Mouse (Mus musculus): ENCODE results near the gene 1810009A15Rik. TPM values are rescaled to one million over a fixed set of nuclear protein-coding genes. Genes with fewer than 3 reads are reported as not detected.
A peak's percentile ranks its signal among the peaks of the same experiment; 100 is the strongest.

Gene 1810009A15Rik
- polyA plus RNA-seq, 1 experiment = 6.6 TPM

GRCm38 (mm10) chr19:8903412-8903811 lies 14.8 kb downstream of the 1810009A15Rik start:
- Histone ChIP-seq H3K4me3 (replicated peaks) (no peak overlapping the region), H3K27me3 (ENCODE audit: control insufficient read depth) (no peaks in the 10 kb centered on the region), H3K9me3 (ENCODE audit: control insufficient read depth, low read length) (no peaks in the 10 kb centered on the region), H3K4me1 (ENCODE audit: control insufficient read depth) (peaks cover 24% of the 10 kb centered on the region), H3K36me3 (ENCODE audit: control insufficient read depth) (peaks cover 87% of the 10 kb centered on the region)
- TF ChIP-seq TAL1 (IDR thresholded peaks at IDR 0.05; ENCODE audit: low read length) (no peak), GATA1 (IDR thresholded peaks at IDR 0.05; ENCODE audit: low read length) (no peak)

- H3K9me3 ChIP-seq (ENCODE audit: control insufficient read depth, low read length) = no peaks in the 10 kb centered on the region
- no peaks in the 10 kb centered on the region for H3K4me1 ChIP-seq (ENCODE audit: control insufficient read depth)
- no peaks in the 10 kb centered on the region for H3K27me3 ChIP-seq (ENCODE audit: control insufficient read depth)
- no peak overlapping the region for H3K4me3 ChIP-seq (replicated peaks)
- peaks cover 98% of the 10 kb centered on the region for H3K36me3 ChIP-seq (ENCODE audit: control insufficient read depth)
- TF ChIP-seq GATA1 (IDR thresholded peaks at IDR 0.05; ENCODE audit: low read length) (no peak), TAL1 (IDR thresholded peaks at IDR 0.05; ENCODE audit: low read length) (no peak)
Observed at GRCm38 (mm10) chr19:8908531-8908930, 19.9 kb downstream of the 1810009A15Rik start.

GRCm38 (mm10) chr19:8911810-8912209 lies 23.2 kb downstream of the 1810009A15Rik start:
- TF ChIP-seq GATA1 (IDR thresholded peaks at IDR 0.05; ENCODE audit: low read length) (no peak), TAL1 (IDR thresholded peaks at IDR 0.05; ENCODE audit: low read length) (no peak)
- no peaks in the 10 kb centered on the region for H3K9me3 ChIP-seq (ENCODE audit: control insufficient read depth, low read length)
- no peaks in the 10 kb centered on the region for H3K27me3 ChIP-seq (ENCODE audit: control insufficient read depth)
- H3K4me3 ChIP-seq (replicated peaks) = no peak overlapping the region
- H3K36me3 ChIP-seq (ENCODE audit: control insufficient read depth) = peaks cover 100% of the 10 kb centered on the region
- H3K4me1 ChIP-seq (ENCODE audit: control insufficient read depth) = no peaks in the 10 kb centered on the region

- no peak for TF ChIP-seq GATA1 (IDR thresholded peaks at IDR 0.05; ENCODE audit: low read length)
- no peak for TF ChIP-seq TAL1 (IDR thresholded peaks at IDR 0.05; ENCODE audit: low read length)
- Histone ChIP-seq H3K4me3 (replicated peaks) (no peak overlapping the region), H3K9me3 (ENCODE audit: control insufficient read depth, low read length) (no peaks in the 10 kb centered on the region), H3K27me3 (ENCODE audit: control insufficient read depth) (no peaks in the 10 kb centered on the region), H3K4me1 (ENCODE audit: control insufficient read depth) (peaks cover 2% of the 10 kb centered on the region), H3K36me3 (ENCODE audit: control insufficient read depth) (peaks cover 82% of the 10 kb centered on the region)
Observed at GRCm38 (mm10) chr19:8914212-8914611, 25.6 kb downstream of the 1810009A15Rik start.

DNA sequence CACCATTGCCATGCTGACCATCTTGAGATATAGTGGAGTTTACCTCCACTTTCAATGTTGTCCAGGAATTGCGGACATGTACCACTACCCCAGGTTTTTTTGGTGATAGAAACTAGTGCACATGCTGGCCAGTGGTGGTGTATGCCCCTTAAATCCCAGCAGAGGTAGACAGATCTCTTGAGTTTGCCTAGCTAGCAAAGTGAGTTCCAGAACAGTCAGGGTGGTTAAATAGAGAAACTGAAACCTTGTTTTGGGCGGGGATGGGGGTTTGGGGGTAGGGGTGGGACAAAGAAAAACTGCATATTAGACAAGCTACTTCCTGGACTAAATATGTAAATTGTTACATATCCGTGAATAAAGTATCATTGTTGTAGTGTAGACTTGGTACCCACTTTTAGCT lies 30.3 kb downstream of the 1810009A15Rik start:
- no peaks in the 10 kb centered on the region for H3K27me3 ChIP-seq (ENCODE audit: control insufficient read depth)
- H3K9me3 ChIP-seq (ENCODE audit: control insufficient read depth, low read length) = no peaks in the 10 kb centered on the region
- no peak overlapping the region for H3K4me3 ChIP-seq (replicated peaks)
- TF ChIP-seq GATA1 (IDR thresholded peaks at IDR 0.05; ENCODE audit: low read length) (no peak), TAL1 (IDR thresholded peaks at IDR 0.05; ENCODE audit: low read length) (no peak)
- peaks cover 37% of the 10 kb centered on the region for H3K4me1 ChIP-seq (ENCODE audit: control insufficient read depth)
- H3K36me3 ChIP-seq (ENCODE audit: control insufficient read depth) = peaks cover 55% of the 10 kb centered on the region

DNA sequence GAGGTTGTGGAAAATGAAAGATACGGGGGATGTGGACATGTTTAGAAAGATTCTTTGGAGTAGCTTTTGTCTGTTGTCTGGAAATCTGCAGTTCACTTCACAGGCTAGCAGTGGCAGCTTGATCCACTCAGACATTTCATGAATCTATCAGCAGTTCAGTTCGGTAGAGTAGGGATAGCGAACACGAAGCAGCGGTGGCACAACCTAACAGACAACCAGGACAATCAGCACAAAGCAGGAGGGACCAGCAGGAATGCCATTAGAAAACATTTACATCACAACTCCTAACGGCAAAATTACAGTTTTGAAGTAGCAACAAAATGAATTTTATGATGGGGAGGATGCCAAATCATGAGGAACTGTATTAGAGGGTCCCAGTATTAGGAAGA lies 31.0 kb downstream of the 1810009A15Rik start:
- no peak for TF ChIP-seq GATA1 (IDR thresholded peaks at IDR 0.05; ENCODE audit: low read length)
- H3K27me3 ChIP-seq (ENCODE audit: control insufficient read depth) = no peaks in the 10 kb centered on the region
- H3K4me1 ChIP-seq (ENCODE audit: control insufficient read depth) = peaks cover 41% of the 10 kb centered on the region
- H3K4me3 ChIP-seq (replicated peaks) = peak overlapping the region; percentile 95
- H3K9me3 ChIP-seq (ENCODE audit: control insufficient read depth, low read length) = no peaks in the 10 kb centered on the region
- peaks cover 53% of the 10 kb centered on the region for H3K36me3 ChIP-seq (ENCODE audit: control insufficient read depth)

DNA sequence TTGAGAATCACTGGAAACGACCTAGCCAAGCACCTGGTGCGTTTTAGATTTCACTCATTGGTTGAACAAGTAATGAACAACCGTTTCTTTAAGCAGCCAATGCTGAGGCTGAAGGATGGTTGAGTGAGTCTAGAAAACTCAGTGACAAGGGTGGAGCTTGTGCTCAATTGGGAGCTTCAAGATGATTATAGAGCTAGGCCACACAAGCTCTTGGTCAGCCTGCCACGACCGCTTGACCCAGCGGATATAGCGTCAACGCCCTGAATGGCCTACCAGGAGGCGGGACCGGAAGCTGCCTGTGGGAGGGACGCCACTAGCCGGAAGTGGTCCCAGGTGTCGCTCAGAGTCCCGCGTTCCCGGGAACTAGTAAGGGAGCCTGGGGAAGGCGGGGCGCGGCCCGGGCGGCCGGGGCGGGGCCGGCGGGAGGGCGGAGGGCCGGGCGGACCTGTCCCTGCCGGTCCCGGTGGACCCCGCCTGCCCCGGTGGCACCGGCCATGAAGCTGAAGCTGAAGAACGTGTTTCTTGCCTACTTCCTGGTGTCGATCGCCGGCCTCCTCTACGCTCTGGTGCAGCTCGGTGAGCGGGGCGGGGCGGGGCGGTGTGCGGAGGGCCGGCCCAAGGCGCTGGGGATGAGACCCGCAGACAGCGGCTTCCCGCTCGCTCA lies 31.6 kb downstream of the 1810009A15Rik start, which contains the start of gene B3gat3:
B3gat3 (plus strand) TSS at position 302 of the 664 bp plus-strand sequence.
- Histone ChIP-seq H3K9me3 (ENCODE audit: control insufficient read depth, low read length) (no peaks in the 10 kb centered on the region), H3K36me3 (ENCODE audit: control insufficient read depth) (peaks cover 50% of the 10 kb centered on the region), H3K27me3 (ENCODE audit: control insufficient read depth) (no peaks in the 10 kb centered on the region), H3K4me3 (replicated peaks) (peak within 1 kb of the TSS; percentile 95), H3K4me1 (ENCODE audit: control insufficient read depth) (peaks cover 43% of the 10 kb centered on the region)
- TF ChIP-seq TAL1 (IDR thresholded peaks at IDR 0.05; ENCODE audit: low read length) = no peak
- no peak for TF ChIP-seq GATA1 (IDR thresholded peaks at IDR 0.05; ENCODE audit: low read length)

GRCm38 (mm10) chr19:8920836-8921291 lies 32.2 kb downstream of the 1810009A15Rik start:
- no peaks in the 10 kb centered on the region for H3K27me3 ChIP-seq (ENCODE audit: control insufficient read depth)
- peaks cover 50% of the 10 kb centered on the region for H3K36me3 ChIP-seq (ENCODE audit: control insufficient read depth)
- no peaks in the 10 kb centered on the region for H3K9me3 ChIP-seq (ENCODE audit: control insufficient read depth, low read length)
- peak overlapping the region; percentile 95 for H3K4me3 ChIP-seq (replicated peaks)
- peaks cover 49% of the 10 kb centered on the region for H3K4me1 ChIP-seq (ENCODE audit: control insufficient read depth)
- TF ChIP-seq GATA1 (IDR thresholded peaks at IDR 0.05; ENCODE audit: low read length) = no peak
- TF ChIP-seq TAL1 (IDR thresholded peaks at IDR 0.05; ENCODE audit: low read length) = no peak

- H3K9me3 ChIP-seq (ENCODE audit: control insufficient read depth, low read length) = no peaks in the 10 kb centered on the region
- H3K4me3 ChIP-seq (replicated peaks) = peak overlapping the region; percentile 95
- H3K4me1 ChIP-seq (ENCODE audit: control insufficient read depth) = peaks cover 58% of the 10 kb centered on the region
- H3K27me3 ChIP-seq (ENCODE audit: control insufficient read depth) = no peaks in the 10 kb centered on the region
- H3K36me3 ChIP-seq (ENCODE audit: control insufficient read depth) = peaks cover 50% of the 10 kb centered on the region
- TF ChIP-seq TAL1 (IDR thresholded peaks at IDR 0.05; ENCODE audit: low read length) (no peak), GATA1 (IDR thresholded peaks at IDR 0.05; ENCODE audit: low read length) (no peak)
Observed at GRCm38 (mm10) chr19:8921741-8922140, 33.1 kb downstream of the 1810009A15Rik start.
